Mouse (Mus musculus) lung, postnatal 36 days (tissue): ENCODE results near the gene Tex52.
"Not testable (repeated sequence)": the region's sequence is repeated elsewhere in the genome, so short reads cannot be mapped to it uniquely, and the experiment has no call there.

Source experiments
- DNase-seq: peaks from one replicate; pipeline ENCODE4 v3.0.0; 2022; ENCODE audit warnings: mixed read lengths

Gene Tex52

DNA sequence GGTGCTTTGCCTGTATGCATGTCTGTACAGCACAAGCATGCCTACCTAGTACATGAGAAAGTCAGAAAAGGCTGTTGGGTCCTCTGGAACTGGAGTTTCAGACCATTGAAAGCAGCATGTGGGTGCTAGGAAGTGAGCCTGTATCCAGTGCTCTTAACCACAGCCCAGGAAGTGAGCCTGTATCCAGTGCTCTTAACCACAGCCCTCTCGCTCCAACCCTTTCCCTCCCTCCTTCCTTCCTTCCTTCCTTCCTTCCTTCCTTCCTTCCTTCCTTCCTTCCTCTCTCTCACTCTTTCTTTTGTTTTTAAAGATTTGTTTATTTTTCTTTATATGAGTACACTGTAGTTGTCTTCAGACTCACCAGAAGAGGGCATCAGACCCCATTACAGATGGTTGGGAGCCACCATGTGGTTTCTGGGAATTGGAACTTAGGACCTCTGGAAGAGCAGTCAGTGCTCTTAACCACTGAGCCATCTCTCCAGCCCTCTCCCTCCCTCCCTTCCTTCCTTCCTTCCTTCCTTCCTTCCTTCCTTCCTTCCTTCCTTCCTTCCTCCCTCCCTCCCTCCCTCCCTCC lies 5.4 kb downstream of the Tex52 start:
- DNase-seq: not testable (repeated sequence)

DNA sequence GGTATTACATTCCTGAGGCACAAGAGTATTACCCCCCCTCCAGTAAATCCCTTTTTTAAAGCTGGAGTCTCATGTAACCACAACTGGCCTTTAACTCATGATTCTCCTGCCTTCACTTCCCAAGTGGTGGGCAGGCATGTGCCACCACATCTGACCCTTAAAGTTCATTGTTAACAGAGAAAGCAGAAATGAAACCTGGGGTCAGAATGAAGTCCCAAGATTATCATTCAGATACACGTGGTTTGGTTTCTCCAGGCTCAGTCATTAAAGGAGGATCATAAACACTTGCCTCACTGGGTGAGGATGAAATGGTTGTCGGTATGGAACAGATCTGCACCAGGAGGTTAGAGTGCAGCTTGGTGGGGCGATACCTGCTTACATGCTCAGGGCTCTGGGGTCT lies 6.0 kb downstream of the Tex52 start:
- no peak for DNase-seq

GRCm38 (mm10) chr6:128383752-128384151 lies 8.5 kb downstream of the Tex52 start:
- peak; percentile 20 for DNase-seq

DNA sequence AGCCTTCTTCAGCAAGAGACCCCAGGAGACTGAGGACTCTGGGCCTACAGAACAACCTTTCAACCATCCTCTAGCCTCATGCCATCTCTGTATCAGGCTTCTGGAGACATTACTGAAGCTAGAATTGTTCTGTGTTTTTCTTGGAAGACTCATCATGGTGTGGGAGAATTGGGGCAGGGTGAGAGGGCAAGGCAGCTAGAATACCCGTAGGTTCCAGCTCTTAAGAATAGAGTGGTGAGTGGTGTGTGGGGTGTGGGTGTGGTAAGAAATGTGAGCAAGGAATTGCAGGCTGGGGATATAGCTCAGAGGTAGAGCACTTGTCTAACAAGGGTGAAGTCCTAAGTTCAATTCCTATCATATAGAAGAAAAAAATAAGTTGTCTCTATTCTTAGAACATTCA lies 9.8 kb downstream of the Tex52 start:
- DNase-seq: no peak

DNA sequence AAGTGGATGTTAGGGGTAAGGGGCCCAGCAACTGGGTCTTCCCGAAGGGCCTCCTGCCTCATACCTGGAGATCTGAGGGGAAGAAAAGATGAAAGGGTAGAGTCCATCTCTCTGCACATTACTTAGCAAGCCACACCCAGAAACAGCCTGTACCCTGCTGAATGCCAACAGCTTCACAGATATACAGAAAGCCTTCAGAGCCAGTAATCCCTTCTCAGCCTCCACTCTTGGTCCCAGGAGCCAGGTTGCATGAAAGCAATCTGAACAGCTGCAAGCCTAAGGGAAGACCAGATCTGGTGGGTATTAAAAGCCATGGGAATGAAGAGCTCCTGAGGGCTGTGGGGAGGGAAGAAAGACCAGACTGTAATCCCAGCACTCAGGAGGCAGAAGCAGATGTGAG lies 13.9 kb downstream of the Tex52 start:
- no peak for DNase-seq

DNA sequence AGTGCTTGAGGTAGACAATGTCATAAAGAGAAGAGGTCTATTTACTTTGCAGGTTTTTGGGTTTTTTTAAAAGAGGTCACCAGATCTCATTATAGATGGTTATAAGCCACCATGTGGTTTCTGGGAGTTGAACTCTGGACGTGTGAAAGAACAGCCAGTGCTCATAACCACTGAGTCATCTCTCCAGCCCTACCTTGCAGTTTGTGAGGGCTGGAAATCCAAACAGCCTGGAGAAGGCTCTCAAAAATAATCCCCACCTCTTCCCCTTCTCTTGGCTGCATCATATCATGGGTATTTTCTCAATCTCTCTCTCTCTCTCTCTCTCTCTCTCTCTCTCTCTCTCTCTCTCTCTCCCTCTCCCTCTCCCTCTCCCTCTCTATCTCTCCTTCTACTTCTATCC lies 15.4 kb downstream of the Tex52 start:
- DNase-seq: no peak

DNA sequence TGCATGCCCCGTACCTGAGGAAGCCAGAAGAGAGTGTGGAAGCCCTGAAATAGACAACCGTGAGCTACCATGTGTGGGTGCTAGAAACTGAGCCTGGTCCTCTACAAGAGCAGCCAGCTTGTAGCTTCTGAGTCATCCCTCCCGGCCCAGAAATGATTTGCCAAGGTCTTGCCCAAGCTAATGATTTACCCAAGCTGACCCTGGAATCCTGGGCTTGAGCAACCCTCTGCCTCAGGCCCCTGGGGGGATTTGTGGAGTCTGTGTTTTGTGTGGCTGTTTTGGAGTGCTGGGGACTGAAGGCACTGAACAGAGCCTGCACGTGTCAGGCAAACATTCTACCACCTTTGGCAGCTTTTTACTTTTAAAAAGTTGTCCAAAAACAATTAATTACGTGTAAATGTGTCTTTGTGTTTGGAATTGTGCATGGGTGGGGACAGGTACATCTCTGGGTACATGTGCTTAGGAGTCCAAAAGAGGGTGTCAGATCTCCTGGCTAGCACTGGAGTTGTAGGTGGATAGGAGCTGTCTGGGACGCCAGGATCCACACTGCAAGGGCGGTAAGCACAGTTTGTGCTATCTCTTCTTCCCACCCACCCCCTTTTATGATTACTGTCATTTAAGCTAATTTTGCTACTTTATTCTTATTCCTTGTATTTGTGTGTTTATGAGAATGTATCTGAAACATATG lies 22.5 kb downstream of the Tex52 start:
- no peak for DNase-seq

DNA sequence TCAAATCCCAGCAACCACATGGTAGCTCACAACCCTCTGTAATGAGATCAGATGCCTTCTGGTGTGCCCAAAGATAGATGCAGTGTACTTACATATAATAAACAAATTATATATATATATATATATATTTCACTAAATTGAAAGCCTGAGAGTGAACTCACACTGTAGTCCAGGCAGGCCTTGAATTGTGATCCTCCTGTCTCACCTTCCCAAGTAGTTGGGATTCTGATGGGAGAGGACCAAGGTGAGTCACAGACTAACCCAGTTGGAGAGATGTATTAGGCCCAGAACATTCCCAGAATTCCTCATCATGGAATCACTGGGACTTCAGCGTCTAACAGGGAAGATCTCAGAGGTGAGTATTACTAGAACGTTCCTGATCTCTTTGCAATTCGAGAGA lies 23.7 kb downstream of the Tex52 start, which contains the start of gene Nrip2:
TSS of gene Nrip2 (plus strand) at position 301 of the 400 bp plus-strand sequence.
- DNase-seq: no peak

DNA sequence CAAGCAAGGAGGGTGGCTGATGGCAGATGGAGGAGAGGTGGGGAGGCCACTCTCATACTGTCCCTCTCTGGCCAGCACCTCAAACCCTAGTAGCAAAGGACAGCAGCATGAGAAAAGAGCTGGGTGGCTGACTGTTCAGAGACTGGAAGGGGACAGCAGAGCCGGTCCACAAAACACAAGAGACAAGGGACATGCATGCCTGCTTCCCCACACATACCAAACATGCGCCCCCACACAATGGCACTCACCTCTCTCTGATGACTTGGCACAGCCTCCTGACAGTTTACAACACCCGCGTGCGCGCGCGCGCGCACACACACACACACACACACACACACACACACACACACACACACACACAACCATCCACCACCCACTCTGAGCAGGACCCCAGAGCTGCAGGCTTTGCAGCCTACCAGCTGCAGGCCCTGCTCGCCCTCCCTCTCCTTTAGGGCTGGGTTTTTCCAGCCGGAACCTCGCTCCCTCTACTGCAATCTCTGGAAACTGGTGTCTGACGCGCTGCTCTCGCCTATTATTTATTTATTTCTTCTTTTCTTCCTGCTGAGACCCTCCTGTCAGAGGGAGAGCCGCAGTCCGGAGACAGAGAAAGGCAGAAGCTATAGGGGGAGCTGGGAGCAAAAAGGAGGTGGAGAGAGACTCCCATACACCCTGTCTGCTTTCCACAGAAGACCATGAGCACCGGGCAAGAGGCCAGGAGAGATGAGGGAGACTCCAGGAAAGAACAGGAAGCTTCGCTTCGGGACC lies 24.3 kb downstream of the Tex52 start:
- peak; percentile 9 for DNase-seq

DNA sequence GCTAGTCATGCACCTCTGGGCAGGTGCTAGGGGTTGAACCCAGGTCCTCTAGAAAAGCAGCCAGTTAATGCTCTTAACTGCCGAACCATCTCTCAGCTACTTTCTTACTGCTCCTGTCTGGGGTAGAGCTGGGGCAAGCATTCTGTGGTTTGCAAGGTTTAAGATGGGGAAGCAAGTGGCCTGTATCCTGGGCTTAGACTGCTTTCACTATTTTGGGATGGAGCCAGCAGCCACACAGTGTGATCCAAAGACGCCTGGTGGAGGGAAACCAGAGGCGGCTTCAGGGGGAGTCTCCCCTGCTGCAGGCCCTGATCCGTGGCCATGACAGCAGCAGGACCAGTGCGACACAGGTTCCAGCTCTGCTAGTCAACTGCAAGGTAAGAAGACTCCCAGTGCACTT lies 29.5 kb downstream of the Tex52 start:
- no peak for DNase-seq

GRCm38 (mm10) chr6:128408544-128409125 lies 33.4 kb downstream of the Tex52 start:
- DNase-seq: no peak

DNA sequence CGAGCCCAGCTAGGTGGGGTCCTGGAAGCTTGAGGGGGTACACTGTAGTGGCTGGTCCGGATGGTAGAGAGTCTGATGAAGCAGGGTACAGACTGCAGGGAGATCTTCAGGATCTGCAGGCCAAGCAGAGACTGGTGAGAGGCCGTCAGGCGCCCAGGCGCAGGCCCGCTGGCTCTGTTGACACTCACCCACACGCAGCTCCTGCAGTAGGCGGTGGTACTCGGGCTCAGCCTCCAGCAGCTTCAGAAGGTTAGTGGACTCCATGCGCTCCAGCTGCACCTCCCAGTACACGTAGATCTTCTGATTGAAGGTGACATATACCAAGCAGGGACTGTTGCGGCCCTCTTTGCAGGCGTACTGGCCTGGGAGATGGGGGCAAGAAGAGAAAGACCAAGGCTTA lies 35.0 kb downstream of the Tex52 start:
- no peak for DNase-seq

DNA sequence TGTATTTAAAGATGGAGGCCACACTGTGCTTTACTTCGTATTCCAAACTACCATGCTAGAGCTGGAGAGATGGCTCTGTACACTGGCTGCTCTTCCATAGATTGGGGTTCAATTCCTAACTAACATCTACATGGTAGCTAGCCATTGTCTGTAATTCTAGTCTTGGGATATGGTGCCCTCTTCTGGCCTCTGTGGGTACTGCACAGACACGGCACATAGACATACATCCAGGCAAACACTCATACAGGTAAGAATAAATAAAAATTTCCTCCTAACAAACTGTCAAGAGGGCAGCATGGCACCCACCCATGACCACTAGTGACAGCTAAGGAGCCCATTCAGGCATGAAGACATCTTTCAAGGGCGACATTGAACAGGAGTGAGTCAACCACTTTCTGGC lies 35.9 kb downstream of the Tex52 start:
- DNase-seq: peak; percentile 90

DNA sequence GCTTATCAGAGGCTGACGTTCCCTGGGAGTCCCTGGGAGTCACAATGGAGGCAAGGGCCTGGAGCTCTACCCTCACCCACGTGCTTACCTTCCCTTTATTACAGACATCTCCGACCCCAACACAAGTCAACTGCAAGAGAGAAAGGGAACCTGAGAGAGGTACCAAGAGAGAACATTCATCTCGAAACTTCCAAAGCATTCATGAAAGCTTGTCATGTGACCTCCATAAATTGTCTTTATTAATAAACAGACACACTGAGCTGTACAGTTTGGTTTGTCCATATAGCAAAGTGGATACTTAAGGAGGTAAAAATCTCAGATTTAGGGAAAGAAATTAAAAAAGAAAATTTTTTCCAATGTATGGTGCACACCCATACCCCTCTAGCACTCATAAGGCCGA lies 40.9 kb downstream of the Tex52 start:
- no peak for DNase-seq

- no peak for DNase-seq
Observed at GRCm38 (mm10) chr6:128418076-128418475, 42.8 kb downstream of the Tex52 start.

- DNase-seq: no peak
Observed at GRCm38 (mm10) chr6:128421036-128421435, 45.8 kb downstream of the Tex52 start.

- no peak for DNase-seq
Observed at GRCm38 (mm10) chr6:128421480-128421879, 46.2 kb downstream of the Tex52 start.

- DNase-seq: no peak
Observed at GRCm38 (mm10) chr6:128423496-128424268, 48.4 kb downstream of the Tex52 start.

DNA sequence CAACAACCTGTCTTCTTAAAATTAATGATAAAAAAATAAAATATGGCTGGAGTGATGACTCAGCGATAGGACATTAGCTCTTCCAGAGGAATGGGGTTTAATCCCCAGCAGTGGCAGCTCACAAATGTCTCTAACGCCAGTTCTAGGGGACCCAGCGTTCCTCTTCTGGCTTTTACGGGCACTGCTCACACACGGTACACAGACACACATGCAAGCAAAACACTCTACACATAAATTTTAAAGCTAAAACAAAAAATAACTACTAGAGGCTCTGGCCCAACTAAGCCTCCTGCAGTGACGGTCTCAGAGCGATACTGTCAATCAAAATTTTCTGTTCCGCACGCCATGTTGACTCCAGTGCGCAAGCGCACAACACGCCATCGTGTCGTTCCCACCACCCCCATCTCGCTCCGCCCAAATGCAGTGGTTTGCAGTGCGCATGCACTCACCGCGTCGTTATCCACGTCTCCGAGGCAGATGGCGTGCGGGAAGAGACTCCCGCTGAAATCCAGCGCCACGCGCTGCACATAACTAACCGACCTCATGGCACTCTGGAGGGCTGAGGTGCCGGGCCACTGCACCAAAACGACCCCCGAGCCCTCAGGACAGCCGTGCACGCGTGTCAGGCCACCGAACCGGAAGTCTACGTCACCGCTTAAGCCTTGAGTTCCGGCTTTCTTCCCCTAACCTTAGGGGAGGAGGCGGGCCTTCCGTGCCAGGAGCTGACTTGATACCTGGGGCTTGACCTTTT lies 49.2 kb downstream of the Tex52 start, which contains the start of gene Itfg2:
TSS of gene Itfg2 (minus strand) at position 663 of the 751 bp plus-strand sequence.
- DNase-seq: peak; percentile 98

- DNase-seq: no peak
Observed at GRCm38 (mm10) chr6:128425046-128425445, 49.8 kb downstream of the Tex52 start.

DNA sequence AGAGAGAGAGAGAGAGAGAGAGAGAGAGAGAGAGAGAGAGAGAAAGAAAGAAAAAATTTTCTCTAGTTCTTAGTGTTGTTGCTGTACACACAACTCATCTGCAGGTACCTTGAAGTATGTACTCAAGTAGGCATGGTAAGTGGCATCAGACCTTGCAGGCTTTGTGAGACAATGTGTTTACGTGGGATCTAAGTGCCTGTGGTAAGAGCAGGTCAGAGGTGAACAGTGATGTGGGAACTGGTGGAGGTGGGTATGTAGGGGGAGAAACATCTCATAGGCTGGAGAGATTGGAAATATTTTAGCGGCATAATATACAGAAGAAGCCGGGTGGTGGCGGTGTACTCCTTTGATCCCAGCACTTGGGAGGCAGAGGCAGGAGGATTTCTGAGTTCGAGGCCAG lies 52.3 kb downstream of the Tex52 start:
- DNase-seq: peak; percentile 29

GRCm38 (mm10) chr6:128429300-128429699 lies 54.0 kb downstream of the Tex52 start:
- DNase-seq: no peak
